Mouse (Mus musculus) neural tube, embryonic 14.5 days (tissue): Measurements from ENCODE around the gene Atf2. TPM values are rescaled to one million over a fixed set of nuclear protein-coding genes. Genes with fewer than 3 reads are reported as not detected.
"Not testable (repeated sequence)": the region's sequence is repeated elsewhere in the genome, so short reads cannot be mapped to it uniquely, and the experiment has no call there.

Experiments
- ATAC-seq: fragments of 200-750 bp; cut with Nextera tagmentation; 2 replicates; pipeline ENCODE4 v1.8.0; 2017; ENCODE audit warnings: low read depth, mild to moderate bottlenecking, moderate TSS enrichment, moderate library complexity
- H3K27ac ChIP-seq: fragments of 300-500 bp; sonication (generic); 2 replicates; pipeline ENCODE4 v1.5.1; 2014; ENCODE audit warnings: low read depth, mild to moderate bottlenecking, control low read depth, low read length, moderate library complexity, mixed read lengths
- H3K27me3 ChIP-seq: fragments of 300-500 bp; sonication (generic); 2 replicates; pipeline ENCODE4 v1.6.1; 2014; ENCODE audit warnings: low read length; ENCODE audit not compliant: control insufficient read depth, insufficient read depth
- H3K36me3 ChIP-seq: fragments of 300-500 bp; sonication (generic); 2 replicates; pipeline ENCODE4 v1.6.1; 2014; ENCODE audit warnings: low read length, mixed read lengths; ENCODE audit not compliant: control insufficient read depth, insufficient read depth
- H3K4me1 ChIP-seq: fragments of 300-500 bp; sonication (generic); 2 replicates; pipeline ENCODE4 v1.6.1; 2014; ENCODE audit warnings: low read length; ENCODE audit not compliant: control insufficient read depth, insufficient read depth
- H3K4me2 ChIP-seq: fragments of 300-500 bp; sonication (generic); 2 replicates; pipeline ENCODE4 v1.6.1; 2014; ENCODE audit warnings: mild to moderate bottlenecking, low read depth, low read length, control low read depth
- H3K4me3 ChIP-seq: fragments of 300-500 bp; sonication (generic); 2 replicates; pipeline ENCODE4 v1.5.1; 2014; ENCODE audit warnings: low read depth, low read length, control low read depth, mixed read lengths
- H3K9ac ChIP-seq: fragments of 300-500 bp; sonication (generic); replicated peaks from 2 replicates; pipeline ENCODE4 v1.6.1; 2014; ENCODE audit warnings: low read depth, mild to moderate bottlenecking, control low read depth, low read length, mixed read lengths
- H3K9me3 ChIP-seq: fragments of 300-500 bp; sonication (generic); 2 replicates; pipeline ENCODE4 v1.6.1; 2016; ENCODE audit warnings: low read length; ENCODE audit not compliant: control insufficient read depth
- WGBS: fragments of 180-500 bp; shearing (Covaris S2); extraction: QIAGEN DNeasy Blood & Tissue Kit; methylation state at CpG from one replicate; pipeline ENCODE4 v1.1.7; 2014; 5-methylcytosine and 5-hydroxymethylcytosine counted together
- polyA plus RNA-seq: library from polyadenylated mRNA; unstranded; fragments of >200 nt; fragmentation: Nextera tagmentation; extraction: Ambion mirVana; gene quantifications from 2 replicates; pipeline ENCODE4 v1.2.1, GENCODE M21; 2014

Gene Atf2
- polyA plus RNA-seq, 1 experiment from 2014 or later = 117 TPM

GRCm38 (mm10) chr2:73912264-73912663, 19.8 kb upstream of the Atf2 start:
- H3K4me2 ChIP-seq = no peak overlapping the region
- H3K36me3 ChIP-seq = peaks cover 19% of the 10 kb centered on the region
- H3K27ac ChIP-seq = no peak overlapping the region
- no peaks in the 10 kb centered on the region for H3K9me3 ChIP-seq
- no peak for ATAC-seq
- no peaks in the 10 kb centered on the region; the same call in 1 of the 2 replicates for H3K27me3 ChIP-seq
- no peak overlapping the region for H3K9ac ChIP-seq
- H3K4me1 ChIP-seq = peaks cover 11% of the 10 kb centered on the region; the same call in 1 of the 2 replicates
- H3K4me3 ChIP-seq = no peak overlapping the region
- 74% methylated on average over 3 of the region's 3 CpGs for WGBS

- H3K4me1 ChIP-seq = peaks cover 11% of the 10 kb centered on the region; the same call in 1 of the 2 replicates
- H3K4me2 ChIP-seq = peak within 1 kb of the TSS; percentile 68
- peak within 1 kb of the TSS; percentile 100 for H3K9ac ChIP-seq
- H3K27ac ChIP-seq = peak within 1 kb of the TSS; percentile 87
- H3K27me3 ChIP-seq = no peaks in the 10 kb centered on the region; the same call in 1 of the 2 replicates
- peak; percentile 96 for ATAC-seq
- H3K9me3 ChIP-seq = no peaks in the 10 kb centered on the region
- peak within 1 kb of the TSS; percentile 100 for H3K4me3 ChIP-seq
- H3K36me3 ChIP-seq = peaks cover 26% of the 10 kb centered on the region
- WGBS = 1% methylated on average over 37 of the region's 38 CpGs
Observed at GRCm38 (mm10) chr2:73911175-73911700, 18.8 kb upstream of the Atf2 start, which contains the start of gene Atp5g3. Atp5g3 (minus strand) TSS chr2:73911326.

GRCm38 (mm10) chr2:73910571-73911174, 18.2 kb upstream of the Atf2 start:
- ATAC-seq = peak; percentile 50
- Histone ChIP-seq H3K27me3 (no peaks in the 10 kb centered on the region; the same call in 1 of the 2 replicates), H3K9me3 (no peaks in the 10 kb centered on the region), H3K27ac (peak overlapping the region; percentile 87), H3K4me2 (peak overlapping the region; percentile 68), H3K9ac (peak overlapping the region; percentile 100), H3K4me1 (peaks cover 11% of the 10 kb centered on the region; the same call in 1 of the 2 replicates), H3K4me3 (peak overlapping the region; percentile 100), H3K36me3 (peaks cover 26% of the 10 kb centered on the region)
- under 1% methylated on average over 50 of the region's 50 CpGs for WGBS

- no peak overlapping the region for H3K4me2 ChIP-seq
- no peak overlapping the region for H3K4me3 ChIP-seq
- H3K4me1 ChIP-seq = peaks cover 11% of the 10 kb centered on the region; the same call in 1 of the 2 replicates
- 93% methylated on average over 2 of the region's 2 CpGs for WGBS
- no peak for ATAC-seq
- H3K9ac ChIP-seq = no peak overlapping the region
- no peak overlapping the region for H3K27ac ChIP-seq
- H3K9me3 ChIP-seq = no peaks in the 10 kb centered on the region
- peaks cover 26% of the 10 kb centered on the region for H3K36me3 ChIP-seq
- H3K27me3 ChIP-seq = no peaks in the 10 kb centered on the region; the same call in 1 of the 2 replicates
Observed at GRCm38 (mm10) chr2:73909116-73909515, 16.7 kb upstream of the Atf2 start.

- H3K9ac ChIP-seq, H3K27me3 ChIP-seq, H3K27ac ChIP-seq, H3K4me2 ChIP-seq, H3K9me3 ChIP-seq, H3K4me1 ChIP-seq, ATAC-seq, H3K4me3 ChIP-seq: not testable (repeated sequence)
- H3K36me3 ChIP-seq = peaks cover 26% of the 10 kb centered on the region
Observed at GRCm38 (mm10) chr2:73904679-73905078, 12.2 kb upstream of the Atf2 start.

- no peaks in the 10 kb centered on the region for H3K9me3 ChIP-seq
- no peak overlapping the region for H3K9ac ChIP-seq
- ATAC-seq = no peak
Observed at GRCm38 (mm10) chr2:73903536-73903935, 11.1 kb upstream of the Atf2 start.

GRCm38 (mm10) chr2:73902328-73902727, 9.9 kb upstream of the Atf2 start:
- not testable (repeated sequence) for H3K27ac ChIP-seq, H3K4me3 ChIP-seq, H3K4me2 ChIP-seq, H3K9me3 ChIP-seq, H3K27me3 ChIP-seq, H3K9ac ChIP-seq, ATAC-seq, H3K36me3 ChIP-seq, H3K4me1 ChIP-seq
- WGBS = 97% methylated on average over 3 of the region's 3 CpGs

More at GRCm38 (mm10) chr2:73903536-73903935, 11.1 kb upstream of the Atf2 start:
- Histone ChIP-seq H3K4me3 (no peak overlapping the region), H3K27ac (no peak overlapping the region), H3K27me3 (no peaks in the 10 kb centered on the region), H3K4me2 (no peak overlapping the region), H3K4me1 (no peaks in the 10 kb centered on the region), H3K36me3 (peaks cover 19% of the 10 kb centered on the region)
- WGBS = 97% methylated on average over 2 of the region's 2 CpGs

- ATAC-seq = no peak
- Histone ChIP-seq H3K36me3 (no peaks in the 10 kb centered on the region), H3K27me3 (no peaks in the 10 kb centered on the region), H3K27ac (no peak overlapping the region), H3K9me3 (no peaks in the 10 kb centered on the region), H3K4me2 (no peak overlapping the region), H3K9ac (no peak overlapping the region), H3K4me3 (no peak overlapping the region), H3K4me1 (no peaks in the 10 kb centered on the region)
Observed at GRCm38 (mm10) chr2:73901169-73901568, 8.7 kb upstream of the Atf2 start.

- H3K4me2 ChIP-seq = no peak overlapping the region
- no peaks in the 10 kb centered on the region for H3K9me3 ChIP-seq
- H3K4me1 ChIP-seq = no peaks in the 10 kb centered on the region
- no peak overlapping the region for H3K9ac ChIP-seq
- H3K27me3 ChIP-seq = no peaks in the 10 kb centered on the region
- H3K36me3 ChIP-seq = no peaks in the 10 kb centered on the region
- ATAC-seq = no peak
- 89% methylated on average over 1 of the region's 1 CpGs for WGBS
- H3K4me3 ChIP-seq = no peak overlapping the region
- H3K27ac ChIP-seq = no peak overlapping the region
Observed at GRCm38 (mm10) chr2:73900364-73900763, 7.9 kb upstream of the Atf2 start.
